Mouse (Mus musculus) limb, embryonic 12.5 days (tissue): ENCODE results near the gene BC005561. TPM values are rescaled to one million over a fixed set of nuclear protein-coding genes. Genes with fewer than 3 reads are reported as not detected.

Source experiments
- ATAC-seq: fragments of 200-750 bp; cut with Nextera tagmentation; 2 replicates; pipeline ENCODE4 v1.8.0; 2017; ENCODE audit warnings: low read depth, moderate TSS enrichment; ENCODE audit not compliant: insufficient number of reproducible peaks, insufficient read depth, low FRiP score, low TSS enrichment
- H3K27ac ChIP-seq: fragments of 300-500 bp; sonication (generic); 2 replicates; pipeline ENCODE4 v1.5.1; 2016; ENCODE audit warnings: mild to moderate bottlenecking, moderate library complexity
- H3K27me3 ChIP-seq: fragments of 300-500 bp; sonication (generic); 2 replicates; pipeline ENCODE4 v1.6.1; 2016; ENCODE audit warnings: mild to moderate bottlenecking, moderate library complexity
- H3K36me3 ChIP-seq: fragments of 300-500 bp; sonication (generic); 2 replicates; pipeline ENCODE4 v1.6.1; 2016; ENCODE audit warnings: mild to moderate bottlenecking, moderate library complexity
- H3K4me1 ChIP-seq: fragments of 300-500 bp; sonication (generic); replicated peaks from 2 replicates; pipeline ENCODE4 v1.6.1; 2016
- H3K4me2 ChIP-seq: fragments of 300-500 bp; sonication (generic); 2 replicates; pipeline ENCODE4 v1.6.1; 2016; ENCODE audit warnings: mild to moderate bottlenecking, moderate library complexity
- H3K4me3 ChIP-seq: fragments of 300-500 bp; sonication (generic); replicated peaks from 2 replicates; pipeline ENCODE4 v1.5.1; 2016; ENCODE audit warnings: mild to moderate bottlenecking
- H3K9ac ChIP-seq: fragments of 300-500 bp; sonication (generic); replicated peaks from 2 replicates; pipeline ENCODE4 v1.6.1; 2016; ENCODE audit warnings: mild to moderate bottlenecking, moderate library complexity
- H3K9me3 ChIP-seq: fragments of 300-500 bp; sonication (generic); 2 replicates; pipeline ENCODE4 v1.6.1; 2016; ENCODE audit warnings: mild to moderate bottlenecking, moderate library complexity
- WGBS: fragments of 180-500 bp; shearing (Covaris S2); methylation state at CpG from one replicate; pipeline ENCODE4 v1.1.7; 2016; 5-methylcytosine and 5-hydroxymethylcytosine counted together
- polyA plus RNA-seq: library from polyadenylated mRNA; unstranded; fragments of >200 nt; fragmentation: Nextera tagmentation; extraction: Ambion mirVana; gene quantifications from 2 replicates; pipeline ENCODE4 v1.2.1, GENCODE M21; 2016

The BC005561 gene
- polyA plus RNA-seq: 17.9 and 18.1 TPM in 2 replicates

DNA sequence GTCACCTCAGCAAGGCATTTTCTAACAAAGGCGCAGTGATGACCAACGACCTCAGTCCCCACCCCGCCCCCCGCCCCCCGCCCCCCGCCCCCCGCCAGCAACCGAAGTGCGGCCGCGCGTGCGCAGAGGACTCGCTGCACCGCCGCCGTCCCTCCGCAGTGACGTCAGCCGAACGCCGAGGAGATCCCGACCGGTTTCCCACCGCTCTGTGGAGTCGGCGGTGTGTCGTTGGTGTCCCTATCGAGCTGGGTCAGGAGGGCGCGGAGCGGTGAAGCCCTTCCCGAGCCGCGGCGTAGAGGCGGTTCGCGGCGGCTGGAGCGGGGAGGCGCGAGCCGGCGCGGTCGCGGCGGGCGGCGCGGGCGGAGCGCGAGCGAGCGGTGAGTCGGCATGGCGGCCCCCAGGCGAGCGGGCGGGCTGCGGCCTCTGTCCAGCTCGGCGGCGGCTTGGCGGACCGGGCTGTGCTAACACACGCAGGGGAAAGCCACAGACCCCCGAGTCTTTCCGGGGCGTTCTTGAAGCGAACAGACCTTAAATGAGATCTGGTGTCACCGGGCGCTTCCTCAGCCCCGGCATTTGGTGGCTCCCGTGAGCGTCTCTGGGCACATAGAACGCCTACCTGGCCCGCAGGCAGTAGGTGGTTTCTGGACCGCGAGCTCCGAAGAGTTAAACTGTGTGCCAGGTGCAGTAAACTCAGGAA, at the start of gene BC005561:
TSS of gene BC005561 (plus strand) at position 158 of the 697 bp plus-strand sequence.
- peaks cover 5% of the 10 kb centered on the region for H3K9me3 ChIP-seq
- under 1% methylated on average over 72 of the region's 83 CpGs for WGBS
- H3K36me3 ChIP-seq: peaks cover 37% of the 10 kb centered on the region
- peak within 1 kb of the TSS; percentile 85 for H3K9ac ChIP-seq
- no peaks in the 10 kb centered on the region for H3K27me3 ChIP-seq
- peaks cover 13% of the 10 kb centered on the region for H3K4me1 ChIP-seq
- ATAC-seq: peak; percentile 89
- peak within 1 kb of the TSS; percentile 63 for H3K4me2 ChIP-seq
- peak within 1 kb of the TSS; percentile 81 for H3K4me3 ChIP-seq
- peak within 1 kb of the TSS; percentile 92 for H3K27ac ChIP-seq

DNA sequence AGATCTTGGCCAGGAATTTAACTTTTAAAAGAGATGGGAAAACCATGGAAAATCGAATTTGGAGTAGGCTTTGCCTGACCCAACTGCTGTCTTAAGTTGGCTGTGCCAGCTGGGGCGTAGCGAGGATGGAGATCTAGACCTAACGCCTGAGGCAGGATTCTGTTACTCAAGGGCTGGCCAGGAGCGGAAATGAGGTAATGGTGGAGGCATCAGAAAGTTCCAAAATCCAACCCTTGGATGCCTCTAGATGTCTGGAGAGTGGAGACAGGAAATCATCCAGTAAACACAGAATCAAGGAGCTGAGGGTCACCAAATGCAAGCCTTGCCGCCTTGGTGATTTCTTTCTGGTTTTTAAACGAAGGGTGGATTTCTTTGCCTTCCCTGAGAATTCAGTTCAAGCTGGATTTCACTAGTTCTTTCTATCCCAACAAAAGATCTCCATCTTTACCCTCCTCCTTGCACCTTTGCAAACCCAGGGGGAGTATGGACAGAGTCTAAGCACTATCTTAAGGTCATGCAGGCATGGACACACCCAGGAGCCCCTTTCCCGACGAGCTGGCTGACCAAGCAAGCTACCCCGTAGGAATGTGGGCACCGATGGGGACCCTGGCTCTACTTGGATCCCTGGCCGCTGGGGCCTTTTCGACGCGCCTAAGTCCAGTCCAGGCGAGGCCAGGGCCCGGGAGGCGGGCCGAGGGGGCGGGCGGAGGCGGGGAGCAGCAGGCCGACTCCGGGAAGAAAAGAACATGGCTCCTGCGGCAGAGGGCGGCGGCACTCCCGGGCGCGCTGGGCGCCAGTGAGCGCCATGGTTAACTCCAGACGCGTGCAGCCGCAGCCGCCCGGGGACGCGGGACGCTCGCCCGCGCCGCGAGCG, 49.1 kb upstream of the BC005561 start, which contains the start of gene Pkd2:
TSS of gene Pkd2 (plus strand) at position 619 of the 874 bp plus-strand sequence.
- WGBS: 11% methylated on average over 46 of the region's 46 CpGs
- Histone ChIP-seq H3K4me2 (peak within 1 kb of the TSS; percentile 63), H3K27me3 (no peaks in the 10 kb centered on the region), H3K4me1 (peaks cover 13% of the 10 kb centered on the region), H3K36me3 (peaks cover 23% of the 10 kb centered on the region), H3K9me3 (0 out of 2 replicates have a peak, but pooled peaks cover 14% of the 10 kb centered on the region), H3K9ac (peak within 1 kb of the TSS; percentile 98), H3K27ac (peak within 1 kb of the TSS; percentile 98), H3K4me3 (peak within 1 kb of the TSS; percentile 86)
- peak; percentile 78 for ATAC-seq

DNA sequence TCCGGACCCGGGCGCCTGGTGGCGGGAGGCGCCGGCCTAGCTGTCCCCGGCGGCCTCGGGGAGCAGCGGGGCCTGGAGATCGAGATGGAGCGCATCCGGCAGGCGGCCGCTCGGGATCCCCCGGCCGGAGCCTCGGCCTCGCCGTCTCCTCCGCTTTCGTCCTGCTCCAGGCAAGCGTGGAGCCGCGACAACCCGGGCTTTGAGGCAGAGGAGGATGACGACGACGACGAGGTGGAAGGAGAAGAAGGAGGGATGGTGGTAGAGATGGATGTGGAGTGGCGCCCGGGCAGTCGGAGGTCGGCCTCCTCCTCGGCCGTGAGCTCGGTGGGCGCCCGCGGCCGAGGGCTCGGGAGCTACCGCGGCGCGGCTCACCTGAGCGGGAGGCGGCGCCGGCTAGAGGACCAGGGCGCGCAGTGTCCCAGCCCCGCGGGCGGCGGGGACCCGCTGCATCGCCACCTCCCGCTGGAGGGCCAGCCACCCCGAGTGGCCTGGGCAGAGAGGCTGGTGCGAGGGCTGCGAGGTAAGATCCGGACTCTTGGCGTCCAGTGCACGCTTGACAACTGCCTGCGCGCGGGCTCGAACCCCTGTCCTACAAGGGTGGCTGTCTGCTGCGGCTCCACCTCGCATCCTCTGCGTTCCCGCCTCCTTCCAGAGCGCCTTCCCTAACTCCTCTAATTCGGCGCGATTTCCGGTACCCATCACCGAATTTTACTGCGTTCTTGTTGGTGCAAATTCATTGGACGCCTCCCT, 48.3 kb upstream of the BC005561 start:
- peak overlapping the region; percentile 63 for H3K4me2 ChIP-seq
- H3K4me1 ChIP-seq: peaks cover 13% of the 10 kb centered on the region
- peak; percentile 69 for ATAC-seq
- peak overlapping the region; percentile 98 for H3K27ac ChIP-seq
- peak overlapping the region; percentile 98 for H3K9ac ChIP-seq
- under 1% methylated on average over 81 of the region's 82 CpGs for WGBS
- H3K4me3 ChIP-seq: peak overlapping the region; percentile 86
- H3K27me3 ChIP-seq: no peaks in the 10 kb centered on the region
- peaks cover 30% of the 10 kb centered on the region for H3K36me3 ChIP-seq
- H3K9me3 ChIP-seq: 0 out of 2 replicates have a peak, but pooled peaks cover 14% of the 10 kb centered on the region

DNA sequence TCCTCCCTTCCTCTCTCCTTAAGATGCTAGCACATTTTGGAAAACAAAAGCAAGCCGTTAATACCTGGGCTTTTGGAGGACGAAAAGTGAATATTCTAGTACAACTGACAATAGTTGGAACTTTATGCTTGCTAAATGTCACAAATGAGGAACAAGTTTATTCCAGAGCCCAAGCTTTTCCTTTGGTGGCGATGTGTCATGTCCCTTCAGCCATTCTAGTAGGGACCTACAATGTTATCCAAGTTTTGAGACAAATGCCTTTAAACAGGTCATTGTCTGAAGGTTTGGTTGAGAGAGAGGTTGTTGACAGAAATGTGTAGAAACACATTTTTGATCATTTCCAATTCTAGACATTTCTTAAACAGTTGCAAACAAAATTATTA, 47.7 kb upstream of the BC005561 start:
- peaks cover 35% of the 10 kb centered on the region for H3K36me3 ChIP-seq
- H3K9me3 ChIP-seq: 0 out of 2 replicates have a peak, but pooled peaks cover 14% of the 10 kb centered on the region
- peak overlapping the region; percentile 63 for H3K4me2 ChIP-seq
- peak overlapping the region; percentile 98 for H3K9ac ChIP-seq
- H3K27me3 ChIP-seq: no peaks in the 10 kb centered on the region
- H3K27ac ChIP-seq: peak overlapping the region; percentile 98
- 35% methylated on average over 3 of the region's 3 CpGs for WGBS
- no peak for ATAC-seq
- peaks cover 13% of the 10 kb centered on the region for H3K4me1 ChIP-seq
- peak overlapping the region; percentile 86 for H3K4me3 ChIP-seq

DNA sequence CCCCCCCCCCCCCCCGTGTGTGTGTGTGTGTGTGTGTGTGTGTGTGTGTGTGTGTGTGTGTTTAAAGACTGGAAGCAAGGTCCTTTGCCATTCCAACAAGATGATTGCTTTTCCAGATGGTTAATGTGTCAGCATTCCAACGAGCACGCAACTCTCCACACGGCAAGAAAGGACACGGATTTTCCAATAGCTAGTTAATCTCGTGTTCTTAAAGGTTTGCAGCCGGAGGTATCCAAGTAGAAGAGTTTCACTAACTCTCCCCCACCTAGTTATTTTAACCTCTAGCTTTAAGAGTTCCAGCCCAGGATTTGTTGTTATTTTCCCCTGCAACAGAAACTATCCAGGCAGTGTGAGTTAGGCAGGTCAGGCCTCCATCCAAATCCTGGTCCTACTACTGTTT, 47.3 kb upstream of the BC005561 start:
- no peaks in the 10 kb centered on the region for H3K27me3 ChIP-seq
- WGBS: 35% methylated on average over 6 of the region's 7 CpGs
- H3K4me2 ChIP-seq: peak overlapping the region; percentile 63
- 0 out of 2 replicates have a peak, but pooled peaks cover 11% of the 10 kb centered on the region for H3K9me3 ChIP-seq
- H3K4me3 ChIP-seq: peak overlapping the region; percentile 86
- ATAC-seq: no peak
- peaks cover 13% of the 10 kb centered on the region for H3K4me1 ChIP-seq
- no peak overlapping the region for H3K9ac ChIP-seq
- peak overlapping the region; percentile 98 for H3K27ac ChIP-seq
- H3K36me3 ChIP-seq: peaks cover 39% of the 10 kb centered on the region

DNA sequence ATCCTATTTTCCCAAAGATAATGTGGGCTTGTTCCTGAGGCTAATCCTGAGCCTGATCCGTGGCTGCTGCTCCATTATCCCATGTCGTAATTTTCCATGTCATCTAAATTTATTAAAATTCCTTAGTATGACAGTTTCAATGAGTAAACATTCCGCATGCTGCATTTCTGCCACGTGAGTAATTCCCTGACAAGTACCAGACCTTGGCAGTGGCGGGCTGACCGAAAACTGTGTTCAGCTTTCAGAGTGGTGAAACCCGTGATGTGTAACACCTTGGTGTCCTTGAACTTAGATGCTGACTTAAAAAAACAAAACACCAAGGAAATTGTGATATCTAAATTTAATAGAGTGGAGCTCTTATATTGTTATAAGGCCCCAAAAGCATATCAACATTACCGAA, 42.9 kb upstream of the BC005561 start:
- H3K4me1 ChIP-seq: peaks cover 7% of the 10 kb centered on the region
- H3K27ac ChIP-seq: no peak overlapping the region
- H3K4me2 ChIP-seq: no peak overlapping the region
- WGBS: 80% methylated on average over 8 of the region's 8 CpGs
- no peaks in the 10 kb centered on the region for H3K27me3 ChIP-seq
- H3K36me3 ChIP-seq: peaks cover 67% of the 10 kb centered on the region
- no peaks in the 10 kb centered on the region for H3K9me3 ChIP-seq
- no peak for ATAC-seq
- H3K4me3 ChIP-seq: no peak overlapping the region
- no peak overlapping the region for H3K9ac ChIP-seq

DNA sequence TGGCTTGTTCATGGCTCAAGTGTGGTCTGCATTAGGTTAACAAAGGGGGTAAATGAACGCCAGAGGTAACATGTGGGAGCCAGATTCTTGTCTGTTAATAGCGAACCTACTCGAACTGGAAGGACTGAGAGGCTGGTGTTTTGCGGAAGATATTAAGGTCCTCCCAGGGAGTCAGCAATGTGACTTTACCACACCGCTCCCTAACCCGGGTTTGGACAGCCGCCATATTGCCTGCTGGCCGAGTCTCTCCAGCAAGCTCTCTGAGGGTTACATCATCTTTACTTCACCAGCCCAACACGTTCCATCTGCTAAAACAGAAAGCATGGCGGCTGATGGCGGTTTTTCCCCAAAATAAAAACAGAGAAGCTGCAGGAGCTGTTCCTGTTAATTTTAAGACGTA, 42.4 kb upstream of the BC005561 start:
- Histone ChIP-seq H3K27me3 (no peaks in the 10 kb centered on the region), H3K4me3 (no peak overlapping the region), H3K36me3 (peaks cover 70% of the 10 kb centered on the region), H3K27ac (no peak overlapping the region), H3K4me2 (no peak overlapping the region), H3K4me1 (peaks cover 4% of the 10 kb centered on the region), H3K9ac (no peak overlapping the region), H3K9me3 (no peaks in the 10 kb centered on the region)
- 74% methylated on average over 12 of the region's 12 CpGs for WGBS
- no peak for ATAC-seq

DNA sequence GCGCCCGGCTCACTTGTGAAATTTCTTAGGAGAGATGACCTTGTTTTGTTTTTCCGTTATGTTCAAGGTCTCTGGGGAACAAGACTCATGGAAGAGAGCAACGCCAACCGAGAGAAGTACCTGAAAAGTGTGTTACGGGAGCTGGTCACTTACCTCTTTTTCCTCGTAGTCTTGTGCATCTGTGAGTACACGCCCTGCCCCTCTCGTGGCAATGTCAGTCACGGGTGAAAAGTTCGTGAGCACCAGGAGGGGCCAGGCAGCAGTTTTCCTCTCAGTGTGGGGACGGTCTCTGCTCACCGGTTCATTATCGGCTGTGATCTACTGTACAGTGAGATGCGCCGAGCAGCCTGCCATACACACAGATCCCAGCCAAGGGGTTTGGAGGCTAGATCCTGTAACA, 41.3 kb upstream of the BC005561 start:
- H3K27me3 ChIP-seq: no peaks in the 10 kb centered on the region
- 95% methylated on average over 16 of the region's 16 CpGs for WGBS
- ATAC-seq: no peak
- H3K4me2 ChIP-seq: no peak overlapping the region
- H3K36me3 ChIP-seq: peaks cover 79% of the 10 kb centered on the region
- H3K4me1 ChIP-seq: no peaks in the 10 kb centered on the region
- no peak overlapping the region for H3K4me3 ChIP-seq
- no peaks in the 10 kb centered on the region for H3K9me3 ChIP-seq
- H3K9ac ChIP-seq: no peak overlapping the region
- no peak overlapping the region for H3K27ac ChIP-seq

DNA sequence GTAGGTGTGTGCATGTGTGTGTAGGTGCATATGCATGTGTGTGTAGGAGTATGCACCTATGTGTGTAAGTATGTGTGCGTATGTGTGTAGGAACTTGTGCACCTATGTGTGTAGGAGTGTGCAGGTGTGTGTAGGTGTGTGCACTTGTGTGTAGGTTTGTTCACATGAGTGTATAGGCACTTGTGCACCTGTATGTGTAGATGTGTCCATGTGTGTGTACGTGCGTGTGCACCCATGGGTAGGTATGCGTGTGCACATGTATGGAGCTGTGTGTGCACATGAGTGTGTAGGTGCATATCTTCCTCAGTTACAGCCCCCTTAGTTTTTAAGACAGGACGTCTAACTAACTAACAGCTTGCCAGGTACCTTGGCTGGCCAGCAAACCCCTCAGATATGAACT, 39.6 kb upstream of the BC005561 start:
- Histone ChIP-seq H3K4me1 (no peaks in the 10 kb centered on the region), H3K27me3 (no peaks in the 10 kb centered on the region), H3K4me3 (no peak overlapping the region), H3K27ac (no peak overlapping the region), H3K9me3 (no peaks in the 10 kb centered on the region), H3K36me3 (peaks cover 83% of the 10 kb centered on the region), H3K9ac (no peak overlapping the region), H3K4me2 (no peak overlapping the region)
- ATAC-seq: no peak
- WGBS: 91% methylated on average over 5 of the region's 5 CpGs

DNA sequence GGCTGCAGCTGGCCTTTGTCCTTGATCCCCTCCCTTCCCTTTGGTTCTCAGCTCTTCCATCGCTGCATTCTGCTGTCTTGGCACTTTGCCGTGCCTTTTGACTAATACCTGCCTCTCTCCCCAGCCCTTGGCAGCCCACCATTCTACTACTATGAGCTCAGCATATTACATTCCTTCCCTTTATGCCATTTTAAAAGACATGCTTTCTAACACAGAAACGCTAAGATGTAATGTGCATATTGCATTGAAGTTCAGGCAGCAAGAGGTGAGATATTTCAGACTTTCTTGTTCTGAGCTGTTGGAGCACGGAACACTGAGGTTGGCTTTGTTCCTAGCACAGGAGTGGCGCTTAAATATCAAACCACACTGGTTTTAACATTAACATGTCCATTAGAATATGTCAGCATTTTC, 37.2 kb upstream of the BC005561 start:
- Histone ChIP-seq H3K36me3 (peaks cover 60% of the 10 kb centered on the region), H3K9ac (no peak overlapping the region), H3K4me3 (no peak overlapping the region), H3K27me3 (no peaks in the 10 kb centered on the region), H3K4me1 (no peaks in the 10 kb centered on the region), H3K9me3 (no peaks in the 10 kb centered on the region), H3K27ac (no peak overlapping the region), H3K4me2 (no peak overlapping the region)
- no peak for ATAC-seq
- whole genome bisulfite sequencing: 93% methylated on average over 5 of the region's 5 CpGs

DNA sequence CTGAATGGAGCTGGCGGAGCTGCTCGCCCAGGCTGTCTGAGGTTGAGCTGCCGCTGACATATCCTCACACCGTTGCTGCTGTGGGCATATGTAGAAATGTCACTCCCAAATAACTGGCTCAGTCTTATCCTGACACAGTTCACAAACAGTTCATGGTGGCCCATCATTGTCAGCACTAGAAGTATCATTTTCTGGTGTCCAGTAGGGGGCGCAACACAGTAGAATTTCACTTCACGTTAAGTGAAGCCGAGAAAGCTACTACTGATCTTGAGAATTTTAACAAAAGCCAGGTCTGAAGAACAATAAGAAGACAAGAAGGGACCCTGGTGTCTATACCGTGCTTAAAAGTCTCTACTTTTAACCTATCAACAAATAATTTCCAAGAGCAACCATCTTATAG, 35.8 kb upstream of the BC005561 start:
- Histone ChIP-seq H3K4me1 (no peaks in the 10 kb centered on the region), H3K9me3 (no peaks in the 10 kb centered on the region), H3K9ac (no peak overlapping the region), H3K27me3 (no peaks in the 10 kb centered on the region), H3K36me3 (peaks cover 54% of the 10 kb centered on the region), H3K4me3 (no peak overlapping the region), H3K27ac (no peak overlapping the region), H3K4me2 (no peak overlapping the region)
- ATAC-seq: no peak
- WGBS: 91% methylated on average over 8 of the region's 8 CpGs
